Mouse (Mus musculus): ENCODE measurements around the gene Tbca. TPM values are rescaled to one million over a fixed set of nuclear protein-coding genes. Genes with fewer than 3 reads are reported as not detected.

Tbca gene
- 147 TPM for polyA plus RNA-seq (2014; fragmentation: Illumina TruSeq; extraction: RNeasy Lipid Tissue Mini Kit (QIAGEN cat#74804); ENCODE audit: low read depth, low replicate concordance)

DNA sequence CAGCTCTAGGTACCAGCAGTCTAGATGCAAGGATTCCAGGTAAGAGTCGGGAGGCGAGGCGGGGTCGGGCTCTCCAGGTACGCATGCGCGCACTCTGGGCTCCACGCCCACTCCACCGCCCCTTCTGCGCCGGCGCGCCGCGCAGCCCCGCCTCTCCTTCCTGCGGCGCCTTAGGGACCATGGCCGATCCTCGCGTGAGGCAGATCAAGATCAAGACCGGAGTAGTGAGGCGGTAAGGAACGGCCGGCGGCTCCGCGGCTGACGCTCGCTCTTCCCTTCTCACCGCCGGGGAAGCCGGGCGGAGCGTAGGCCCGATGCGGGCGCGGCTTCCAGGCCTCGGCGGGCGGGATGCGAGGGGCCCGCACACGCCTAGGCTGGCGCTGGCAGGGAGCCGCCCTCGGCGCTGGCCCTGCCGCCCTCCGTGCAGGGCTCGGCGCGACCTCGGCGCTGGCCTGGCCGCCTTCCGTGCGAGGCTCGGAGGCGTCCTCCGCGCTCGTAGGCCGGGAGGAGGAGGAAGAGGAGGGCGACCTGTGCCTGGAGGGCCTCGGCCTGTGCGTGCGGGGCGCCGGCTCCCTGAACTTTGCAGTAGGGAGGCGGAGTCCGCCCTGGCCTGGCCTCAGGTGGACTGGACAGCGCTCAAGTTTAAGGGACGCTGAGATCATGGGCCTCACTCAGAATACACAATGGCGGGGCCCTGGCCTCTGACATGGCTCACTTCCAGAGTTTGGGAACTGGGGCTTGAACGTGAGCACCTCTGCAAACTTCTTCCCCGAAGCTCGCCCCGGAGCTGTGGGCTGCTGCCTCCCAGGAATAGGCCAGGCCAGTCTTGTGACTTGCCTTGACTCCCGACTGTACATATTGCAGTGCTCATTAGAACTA, at the start of gene Tbca:
Tbca (plus strand) TSS at position 140 of the 879 bp plus-strand sequence.

GRCm38 (mm10) chr13:94875396-94875880, 86.7 kb downstream of the Tbca start, which contains the start of gene Otp:
TSS of gene Otp (plus strand) at chr13:94875602.

Other genes with a start within 250 kb of the Tbca start
- gene Otp, start 86.7 kb downstream of the Tbca start, polyA plus RNA-seq (2014; fragmentation: Illumina TruSeq; extraction: RNeasy Lipid Tissue Mini Kit (QIAGEN cat#74804); ENCODE audit: low read depth, low replicate concordance) = not detected
- 22.8 TPM for gene Wdr41, start 187.4 kb downstream of the Tbca start, polyA plus RNA-seq (2014; fragmentation: Illumina TruSeq; extraction: RNeasy Lipid Tissue Mini Kit (QIAGEN cat#74804); ENCODE audit: low read depth, low replicate concordance)